Mouse (Mus musculus): ENCODE measurements around the gene Psmc2. TPM values are rescaled to one million over a fixed set of nuclear protein-coding genes. Genes with fewer than 3 reads are reported as not detected.

Psmc2 gene
- 195 and 198 TPM in 2 replicates for polyA plus RNA-seq (2015; fragmentation: Nextera tagmentation; extraction: Ambion mirVana)

GRCm38 (mm10) chr5:21785053-21785452, at the start of gene Psmc2, which contains the start of gene Dnajc2:
Gene Psmc2 (plus strand): TSS chr5:21785283.
Gene Dnajc2 (minus strand): TSS chr5:21785251.
- Histone ChIP-seq H3K36me3 (peaks cover 29% of the 10 kb centered on the region), H3K9me3 (no peaks in the 10 kb centered on the region), H3K4me2 (peak within 1 kb of the TSS; percentile 97), H3K4me1 (replicated peaks) (peaks cover 35% of the 10 kb centered on the region), H3K27me3 (no peaks in the 10 kb centered on the region), H3K9ac (peak within 1 kb of the TSS; percentile 87), H3K27ac (peak within 1 kb of the TSS; percentile 90), H3K4me3 (peak within 1 kb of the TSS; percentile 94)
- ATAC-seq (ENCODE audit: low FRiP score) = peak; percentile 96
- WGBS = under 1% methylated on average over 37 of the region's 37 CpGs

- Histone ChIP-seq H3K9me3 (no peaks in the 10 kb centered on the region), H3K27ac (no peak overlapping the region), H3K27me3 (no peaks in the 10 kb centered on the region), H3K36me3 (peaks cover 16% of the 10 kb centered on the region), H3K4me1 (replicated peaks) (peaks cover 35% of the 10 kb centered on the region), H3K4me3 (no peak overlapping the region), H3K9ac (no peak overlapping the region), H3K4me2 (0 out of 2 replicates have a peak overlapping the region, but pooled peaks have one; percentile 26)
- no peak for ATAC-seq (ENCODE audit: low FRiP score)
- WGBS = 28% methylated on average over 10 of the region's 10 CpGs
Observed at GRCm38 (mm10) chr5:21735584-21735983, 49.5 kb upstream of the Psmc2 start.

- 88% methylated on average over 11 of the region's 11 CpGs for WGBS
- Histone ChIP-seq H3K9me3 (no peaks in the 10 kb centered on the region), H3K4me1 (replicated peaks) (peaks cover 35% of the 10 kb centered on the region), H3K36me3 (peaks cover 18% of the 10 kb centered on the region), H3K4me3 (no peak overlapping the region), H3K9ac (no peak overlapping the region), H3K27ac (no peak overlapping the region), H3K4me2 (no peak overlapping the region), H3K27me3 (no peaks in the 10 kb centered on the region)
- no peak for ATAC-seq (ENCODE audit: low FRiP score)
Observed at GRCm38 (mm10) chr5:21736046-21736445, 49.0 kb upstream of the Psmc2 start.

- Histone ChIP-seq H3K4me3 (peak within 1 kb of the TSS; percentile 84), H3K36me3 (peaks cover 28% of the 10 kb centered on the region), H3K27me3 (no peaks in the 10 kb centered on the region), H3K9ac (peak within 1 kb of the TSS; percentile 95), H3K27ac (peak within 1 kb of the TSS; percentile 90), H3K9me3 (no peaks in the 10 kb centered on the region), H3K4me1 (replicated peaks) (peaks cover 33% of the 10 kb centered on the region), H3K4me2 (peak within 1 kb of the TSS; percentile 89)
- peak; percentile 80 for ATAC-seq (ENCODE audit: low FRiP score)
- under 1% methylated on average over 42 of the region's 42 CpGs for WGBS
Observed at GRCm38 (mm10) chr5:21736956-21737585, 48.0 kb upstream of the Psmc2 start, which contains the start of gene Pmpcb. Gene Pmpcb (plus strand): TSS chr5:21737141.

- Histone ChIP-seq H3K36me3 (peaks cover 34% of the 10 kb centered on the region), H3K27ac (no peak overlapping the region), H3K4me1 (replicated peaks) (peaks cover 27% of the 10 kb centered on the region), H3K9me3 (no peaks in the 10 kb centered on the region), H3K9ac (peak overlapping the region; percentile 95), H3K4me2 (peak overlapping the region; percentile 89), H3K4me3 (peak overlapping the region; percentile 84), H3K27me3 (no peaks in the 10 kb centered on the region)
- ATAC-seq (ENCODE audit: low FRiP score) = no peak
- 29% methylated on average over 10 of the region's 10 CpGs for WGBS
Observed at GRCm38 (mm10) chr5:21737620-21738019, 47.5 kb upstream of the Psmc2 start.

- H3K27ac ChIP-seq = no peak overlapping the region
Observed at GRCm38 (mm10) chr5:21739120-21739519, 46.0 kb upstream of the Psmc2 start.

GRCm38 (mm10) chr5:21739881-21740280, 45.2 kb upstream of the Psmc2 start:
- H3K36me3 ChIP-seq = peaks cover 56% of the 10 kb centered on the region
- H3K4me3 ChIP-seq = no peak overlapping the region
- no peaks in the 10 kb centered on the region for H3K9me3 ChIP-seq
- no peaks in the 10 kb centered on the region for H3K27me3 ChIP-seq
- WGBS = 93% methylated on average over 13 of the region's 13 CpGs
- no peak overlapping the region for H3K4me2 ChIP-seq
- no peak overlapping the region for H3K27ac ChIP-seq
- ATAC-seq (ENCODE audit: low FRiP score) = no peak
- no peak overlapping the region for H3K9ac ChIP-seq
- peaks cover 16% of the 10 kb centered on the region for H3K4me1 ChIP-seq (replicated peaks)

More at GRCm38 (mm10) chr5:21739120-21739519, 46.0 kb upstream of the Psmc2 start:
- no peak for ATAC-seq (ENCODE audit: low FRiP score)
- Histone ChIP-seq H3K27me3 (no peaks in the 10 kb centered on the region), H3K9ac (no peak overlapping the region), H3K4me3 (no peak overlapping the region), H3K4me2 (no peak overlapping the region), H3K9me3 (no peaks in the 10 kb centered on the region), H3K36me3 (peaks cover 49% of the 10 kb centered on the region), H3K4me1 (replicated peaks) (peaks cover 17% of the 10 kb centered on the region)
- WGBS = 93% methylated on average over 11 of the region's 11 CpGs

GRCm38 (mm10) chr5:21743606-21744005, 41.5 kb upstream of the Psmc2 start:
- Histone ChIP-seq H3K4me2 (no peak overlapping the region), H3K9me3 (no peaks in the 10 kb centered on the region), H3K4me1 (replicated peaks) (peaks cover 2% of the 10 kb centered on the region), H3K27me3 (no peaks in the 10 kb centered on the region), H3K27ac (no peak overlapping the region), H3K4me3 (no peak overlapping the region), H3K9ac (no peak overlapping the region), H3K36me3 (peaks cover 93% of the 10 kb centered on the region)
- 96% methylated on average over 10 of the region's 10 CpGs for WGBS
- ATAC-seq (ENCODE audit: low FRiP score) = no peak

GRCm38 (mm10) chr5:21744651-21745050, 40.4 kb upstream of the Psmc2 start:
- H3K36me3 ChIP-seq = peaks cover 96% of the 10 kb centered on the region
- no peak overlapping the region for H3K27ac ChIP-seq
- H3K27me3 ChIP-seq = no peaks in the 10 kb centered on the region
- H3K4me1 ChIP-seq (replicated peaks) = no peaks in the 10 kb centered on the region
- ATAC-seq (ENCODE audit: low FRiP score) = no peak
- no peak overlapping the region for H3K4me2 ChIP-seq
- no peaks in the 10 kb centered on the region for H3K9me3 ChIP-seq
- H3K4me3 ChIP-seq = no peak overlapping the region
- H3K9ac ChIP-seq = no peak overlapping the region

GRCm38 (mm10) chr5:21745966-21746365, 39.1 kb upstream of the Psmc2 start:
- Histone ChIP-seq H3K4me3 (no peak overlapping the region), H3K27ac (no peak overlapping the region), H3K9ac (no peak overlapping the region), H3K36me3 (peaks cover 98% of the 10 kb centered on the region), H3K4me1 (replicated peaks) (no peaks in the 10 kb centered on the region), H3K27me3 (no peaks in the 10 kb centered on the region), H3K9me3 (no peaks in the 10 kb centered on the region), H3K4me2 (no peak overlapping the region)
- WGBS = 95% methylated on average over 8 of the region's 8 CpGs
- ATAC-seq (ENCODE audit: low FRiP score) = no peak

- H3K4me1 ChIP-seq (replicated peaks) = no peaks in the 10 kb centered on the region
- 95% methylated on average over 4 of the region's 4 CpGs for WGBS
- peaks cover 70% of the 10 kb centered on the region for H3K36me3 ChIP-seq
- no peaks in the 10 kb centered on the region for H3K27me3 ChIP-seq
- H3K9ac ChIP-seq = no peak overlapping the region
- H3K4me3 ChIP-seq = no peak overlapping the region
- H3K4me2 ChIP-seq = no peak overlapping the region
- no peaks in the 10 kb centered on the region for H3K9me3 ChIP-seq
- ATAC-seq (ENCODE audit: low FRiP score) = no peak
- H3K27ac ChIP-seq = no peak overlapping the region
Observed at GRCm38 (mm10) chr5:21768506-21768905, 16.6 kb upstream of the Psmc2 start.

GRCm38 (mm10) chr5:21769841-21770240, 15.2 kb upstream of the Psmc2 start:
- ATAC-seq (ENCODE audit: low FRiP score) = no peak
- Histone ChIP-seq H3K27me3 (no peaks in the 10 kb centered on the region), H3K4me3 (no peak overlapping the region), H3K9ac (no peak overlapping the region), H3K4me1 (replicated peaks) (no peaks in the 10 kb centered on the region), H3K36me3 (peaks cover 70% of the 10 kb centered on the region), H3K4me2 (no peak overlapping the region), H3K27ac (no peak overlapping the region), H3K9me3 (no peaks in the 10 kb centered on the region)
- 94% methylated on average over 6 of the region's 6 CpGs for WGBS

GRCm38 (mm10) chr5:21776491-21776890, 8.6 kb upstream of the Psmc2 start:
- Histone ChIP-seq H3K4me1 (replicated peaks) (no peaks in the 10 kb centered on the region), H3K36me3 (peaks cover 76% of the 10 kb centered on the region), H3K4me2 (no peak overlapping the region), H3K27ac (no peak overlapping the region), H3K9me3 (no peaks in the 10 kb centered on the region), H3K9ac (no peak overlapping the region), H3K27me3 (no peaks in the 10 kb centered on the region), H3K4me3 (no peak overlapping the region)
- ATAC-seq (ENCODE audit: low FRiP score) = no peak
- WGBS = 95% methylated on average over 6 of the region's 6 CpGs
